Mouse (Mus musculus) liver, adult 2 months (tissue): ENCODE measurements around the gene Wsb2.

Experiments used
- CTCF ChIP-seq: fragments of 200-500 bp; IDR thresholded peaks from 2 replicates; pipeline ENCODE4 v1.5.1; 2011; ENCODE audit warnings: low read depth, low read length, control low read depth
- POLR2A ChIP-seq: fragments of 200-500 bp; IDR thresholded peaks from 2 replicates; pipeline ENCODE4 v1.6.1; 2011; ENCODE audit warnings: low read length, control low read depth; ENCODE audit not compliant: insufficient read depth; ENCODE audit errors: extremely low read depth

DNA sequence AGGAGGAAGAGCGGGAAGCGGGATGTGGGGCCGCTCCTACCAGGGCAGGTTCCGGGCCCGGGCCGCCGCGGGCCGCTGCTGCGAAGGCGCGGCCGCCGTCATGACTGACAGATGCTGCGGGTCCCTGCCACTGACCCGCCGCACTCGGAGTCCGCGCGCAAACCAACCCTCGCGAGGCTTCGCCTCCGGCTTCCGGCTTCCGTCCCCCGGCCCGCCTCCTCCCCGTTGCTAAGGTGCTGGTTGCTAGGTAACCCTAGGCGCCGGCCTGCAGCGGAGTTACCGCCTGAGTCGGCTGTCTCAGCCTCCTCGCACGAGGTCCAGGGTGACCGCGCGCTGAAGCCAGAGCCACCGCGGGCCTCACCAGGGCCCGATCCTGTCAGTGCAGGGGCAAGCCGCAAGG lies 31.8 kb downstream of the Wsb2 start, which contains the start of gene Rfc5:
- TF ChIP-seq CTCF (no peak), POLR2A (no peak)
